Mouse (Mus musculus): ENCODE measurements around the gene Dcakd. TPM values are rescaled to one million over a fixed set of nuclear protein-coding genes. Genes with fewer than 3 reads are reported as not detected.
"Not testable (repeated sequence)": the region's sequence is repeated elsewhere in the genome, so short reads cannot be mapped to it uniquely, and the experiment has no call there.

The Dcakd gene
- total RNA-seq, 2 experiments from 2014 or later = 69.0 to 73.1 TPM

DNA sequence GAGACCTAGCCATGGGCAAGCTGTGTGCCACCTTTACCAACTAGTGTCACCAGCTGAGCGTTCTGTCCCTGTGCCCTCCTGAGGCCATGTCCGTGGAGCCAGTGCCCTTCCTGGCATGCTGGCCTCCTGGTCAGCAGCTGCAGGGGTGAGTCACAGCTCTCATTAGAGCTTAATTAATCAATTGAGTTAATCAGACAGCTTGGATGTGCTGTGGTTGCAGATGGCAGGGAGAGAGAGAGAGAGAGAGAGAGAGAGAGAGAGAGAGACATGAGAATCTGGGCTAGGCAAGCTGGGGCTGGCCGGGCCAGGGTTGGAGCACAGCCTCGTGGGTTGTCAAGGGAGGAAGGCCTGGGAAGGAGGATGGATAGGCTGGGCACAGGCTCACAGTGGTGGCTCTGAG is 43.5 kb downstream of the Dcakd start:
- DNase-seq (ENCODE audit: low spot score in 2 of 2) = no peak

DNA sequence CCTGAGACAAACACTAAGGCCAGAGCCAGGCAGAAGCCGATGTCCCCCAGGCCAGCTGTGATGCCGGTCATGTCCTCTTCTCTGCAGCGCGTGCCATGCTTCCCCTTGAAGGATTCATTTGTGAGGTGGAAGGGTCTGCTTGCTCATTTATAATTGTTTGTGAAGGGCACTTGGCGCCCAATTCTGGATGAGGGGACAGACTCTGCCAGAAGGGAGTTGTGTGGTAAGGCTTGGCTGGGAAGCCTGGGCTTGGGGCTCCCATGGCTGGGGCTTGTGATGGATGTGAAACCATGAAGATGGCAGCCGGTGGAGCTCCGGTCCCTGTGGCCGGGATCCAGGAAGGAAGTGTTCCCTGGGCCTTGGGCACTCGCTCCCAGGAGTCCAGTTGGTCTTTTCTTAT is 44.0 kb downstream of the Dcakd start:
- no peak for DNase-seq (ENCODE audit: low spot score in 2 of 2)

- DNase-seq (ENCODE audit: low spot score in 2 of 2) = no peak
These were observed 46.8 kb downstream of the Dcakd start for GRCm38 (mm10) chr11:102981151-102981890.

DNA sequence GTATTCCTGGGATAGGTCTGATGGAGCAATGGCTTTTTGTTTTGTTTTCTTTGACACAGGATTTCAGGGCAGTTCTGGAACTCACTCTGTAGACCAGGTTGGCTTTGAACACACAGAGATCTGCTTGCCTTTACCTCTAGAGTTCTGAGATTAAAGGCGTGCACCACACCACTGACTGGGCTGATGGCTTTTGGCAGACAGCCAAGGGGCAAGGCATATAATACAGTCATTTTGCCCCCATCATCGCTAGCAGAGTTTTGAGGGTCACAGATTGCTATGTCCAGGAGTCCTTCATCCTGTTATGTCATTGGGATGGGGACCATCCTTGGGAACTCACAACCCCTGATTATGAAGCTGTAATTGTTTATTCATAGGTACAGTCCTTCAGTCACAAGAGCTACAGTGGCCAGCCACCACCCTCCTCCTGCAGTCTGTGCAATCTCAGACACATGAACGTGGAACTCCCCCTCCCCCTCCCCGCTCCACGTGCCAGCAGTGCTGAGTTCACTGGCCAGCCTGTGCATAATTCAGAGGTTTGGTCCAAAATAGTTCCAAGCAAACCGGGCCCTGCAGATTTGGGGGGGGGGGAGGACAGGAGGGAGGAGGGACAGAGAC is 50.0 kb downstream of the Dcakd start:
- no peak for DNase-seq (ENCODE audit: low spot score in 2 of 2)

GRCm38 (mm10) chr11:102975966-102976365 is 52.2 kb downstream of the Dcakd start:
- DNase-seq (ENCODE audit: low spot score in 2 of 2) = not testable (repeated sequence)

- no peak for DNase-seq (ENCODE audit: low spot score in 2 of 2)
These were observed 55.8 kb downstream of the Dcakd start for GRCm38 (mm10) chr11:102972326-102972725.

- no peak for DNase-seq (ENCODE audit: low spot score in 2 of 2)
These were observed 56.5 kb downstream of the Dcakd start for GRCm38 (mm10) chr11:102971604-102972003.

- no peak for DNase-seq (ENCODE audit: low spot score in 2 of 2)
These were observed 63.5 kb downstream of the Dcakd start for GRCm38 (mm10) chr11:102964547-102965091.

DNA sequence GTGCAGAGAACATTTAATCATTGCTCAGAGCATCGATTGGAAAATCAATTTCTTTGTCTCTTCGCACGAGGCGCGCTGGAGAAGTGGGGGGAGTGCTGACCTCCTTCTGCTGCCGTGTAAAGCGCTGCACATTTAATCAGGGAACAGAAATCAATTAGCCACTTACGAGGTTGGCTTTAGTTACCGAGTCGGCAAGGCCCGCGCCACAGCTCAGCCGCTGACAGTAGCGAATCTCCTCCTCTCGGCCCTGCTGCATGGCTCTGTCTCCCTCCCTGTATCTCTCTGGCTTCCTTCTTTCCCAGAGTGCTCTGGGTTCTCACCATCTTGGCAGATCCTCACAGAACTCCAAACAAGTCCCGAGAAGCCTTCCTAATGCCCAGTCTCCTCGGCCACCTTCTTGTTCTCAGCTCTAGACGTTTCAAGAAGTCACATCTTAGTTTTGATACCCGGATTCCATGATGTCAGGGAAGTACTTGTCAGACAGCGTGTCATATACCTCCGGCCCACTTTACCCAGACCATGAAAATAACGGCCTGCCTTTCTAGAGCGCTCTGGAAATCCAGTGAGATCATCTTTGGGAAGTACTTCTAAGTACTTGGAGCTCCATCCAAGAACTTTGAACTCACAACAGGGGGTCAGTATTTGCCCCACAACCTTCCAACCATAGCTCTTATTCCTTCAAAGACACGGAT is 64.1 kb downstream of the Dcakd start:
- no peak for DNase-seq (ENCODE audit: low spot score in 2 of 2)

GRCm38 (mm10) chr11:102963246-102963854 is 64.8 kb downstream of the Dcakd start:
- DNase-seq (ENCODE audit: low spot score in 2 of 2) = no peak

DNA sequence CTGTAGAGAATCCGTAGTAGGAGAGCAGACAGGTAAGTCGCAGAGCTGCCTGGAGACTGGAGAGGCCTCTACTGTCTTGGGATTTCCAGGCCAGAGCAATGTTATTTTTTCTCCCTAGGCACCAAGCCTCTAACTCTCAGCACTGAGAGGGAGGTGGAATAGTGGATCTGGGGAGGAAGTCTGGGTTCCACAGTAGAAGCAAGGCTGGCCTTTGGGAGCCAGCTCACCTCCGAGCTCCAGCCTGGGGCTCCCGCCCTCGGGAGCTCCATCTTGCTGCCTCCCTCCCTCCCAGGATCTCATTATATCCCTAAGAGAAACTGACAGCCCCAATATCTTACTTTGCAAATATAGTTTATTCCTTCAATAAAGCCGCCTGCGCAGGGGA is 65.3 kb downstream of the Dcakd start:
- DNase-seq (ENCODE audit: low spot score in 2 of 2) = no peak

DNA sequence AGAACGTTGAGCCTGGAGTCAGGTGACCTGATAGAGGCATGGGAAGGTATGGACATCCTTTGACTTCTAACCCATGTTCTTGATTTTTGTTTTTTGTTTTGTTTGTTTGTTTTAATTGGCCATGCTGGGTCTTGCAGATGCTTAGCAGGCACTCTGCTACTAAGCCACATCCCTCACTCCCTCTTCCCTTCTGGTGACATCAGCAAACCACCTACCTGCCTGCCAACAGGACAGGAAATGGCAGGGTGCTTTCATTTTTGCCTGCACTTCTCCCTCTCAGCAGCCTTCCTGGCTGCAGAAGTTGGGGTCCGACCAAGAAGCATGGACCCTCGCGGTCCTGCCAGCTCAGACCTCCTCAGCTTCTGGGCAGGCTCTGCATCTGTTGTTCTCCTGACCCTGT is 67.1 kb downstream of the Dcakd start:
- no peak for DNase-seq (ENCODE audit: low spot score in 2 of 2)

DNA sequence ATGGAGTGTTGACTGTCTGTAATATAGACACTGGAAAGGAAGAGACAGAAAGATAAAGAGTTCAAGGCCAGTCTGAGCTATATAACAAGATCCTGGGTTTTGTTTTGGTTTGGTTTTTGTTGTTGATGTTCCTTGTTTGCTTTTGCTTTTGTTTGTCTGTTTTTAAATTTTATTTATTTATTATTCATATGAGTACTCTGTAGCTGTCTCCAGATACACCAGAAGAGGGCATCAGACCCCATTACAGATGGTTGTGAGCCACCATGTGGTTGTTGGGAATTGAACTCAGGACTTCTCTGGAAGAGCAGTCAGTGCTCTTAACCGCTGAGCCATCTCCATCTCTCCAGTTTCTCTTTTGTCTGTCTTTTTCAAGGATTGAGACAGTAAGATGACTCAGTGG is 69.3 kb downstream of the Dcakd start:
- DNase-seq (ENCODE audit: low spot score in 2 of 2) = no peak

DNA sequence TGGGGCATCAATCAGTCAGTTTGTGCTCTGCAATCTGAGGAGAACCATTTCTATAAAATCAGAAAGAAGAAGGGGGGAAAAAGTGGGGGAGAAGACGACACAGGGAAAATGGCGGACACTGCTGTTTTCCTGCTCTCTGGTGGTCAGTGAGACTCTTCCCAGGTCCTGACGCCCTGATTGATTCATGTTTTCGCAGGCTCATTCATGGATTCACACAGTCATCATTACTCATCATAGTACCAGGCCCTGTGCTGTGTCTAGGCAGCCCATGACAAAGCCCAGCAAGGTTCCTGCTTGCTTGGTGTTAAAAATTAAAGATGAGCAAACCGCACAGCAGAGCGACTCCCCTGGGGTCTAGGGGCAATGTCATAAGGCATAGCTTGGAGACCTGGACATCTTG is 69.7 kb downstream of the Dcakd start:
- DNase-seq (ENCODE audit: low spot score in 2 of 2) = no peak

GRCm38 (mm10) chr11:102957692-102958091 is 70.4 kb downstream of the Dcakd start:
- no peak for DNase-seq (ENCODE audit: low spot score in 2 of 2)

DNA sequence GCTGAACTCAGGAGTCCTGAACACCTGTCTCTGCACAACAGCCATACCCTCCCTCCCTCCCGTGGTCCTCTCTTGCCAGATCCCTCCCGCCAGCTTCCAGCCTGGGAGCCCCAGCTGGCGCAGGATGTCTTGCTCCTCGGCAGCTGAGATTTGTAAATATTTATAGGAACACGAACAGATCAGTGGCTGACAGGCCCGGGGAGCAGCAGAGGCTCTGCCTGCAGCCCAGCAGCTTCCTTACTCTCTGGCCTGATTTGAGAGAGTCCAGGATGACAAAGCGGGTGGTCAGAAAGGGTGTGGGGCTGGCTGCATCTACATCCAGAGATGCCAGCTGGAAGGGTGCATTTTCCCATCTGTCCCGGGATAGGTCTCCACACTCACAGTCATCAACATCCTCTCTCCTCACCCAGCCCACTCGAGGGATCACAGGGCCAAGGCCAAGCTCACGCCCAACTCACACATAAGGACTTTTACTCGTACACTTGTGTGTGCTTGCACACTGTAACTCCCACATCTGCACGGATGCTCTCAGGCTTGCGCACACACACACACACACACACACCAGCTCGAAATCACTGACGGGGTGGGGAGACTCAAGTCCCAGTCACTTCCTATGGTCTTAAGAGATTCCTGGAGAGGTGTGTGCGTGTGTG is 71.0 kb downstream of the Dcakd start:
- DNase-seq (ENCODE audit: low spot score in 2 of 2) = peak in 1 of 2 experiments; percentile 40

DNA sequence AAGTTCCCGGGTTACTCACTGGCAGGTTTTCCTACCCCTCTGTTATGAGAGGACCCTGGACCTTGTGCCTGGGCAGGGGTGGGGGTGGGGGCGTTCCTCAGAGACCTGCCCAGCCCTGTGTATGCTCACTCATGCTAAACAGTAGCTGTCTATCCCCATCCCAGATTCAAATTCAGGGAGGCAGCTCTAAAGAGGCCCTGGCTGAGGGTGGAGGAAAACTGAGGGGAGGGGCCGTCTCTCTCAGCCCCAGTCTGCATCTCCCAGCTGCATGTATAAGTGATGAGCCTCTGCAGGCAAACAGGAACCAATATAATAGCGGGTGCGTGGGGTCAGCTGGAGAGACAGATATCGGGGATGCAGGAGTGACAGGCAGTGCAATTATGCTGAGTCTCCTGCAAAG is 75.2 kb downstream of the Dcakd start:
- DNase-seq (ENCODE audit: low spot score in 2 of 2) = no peak

- no peak for DNase-seq (ENCODE audit: low spot score in 2 of 2)
These were observed 79.8 kb downstream of the Dcakd start for GRCm38 (mm10) chr11:102948043-102948961.

DNA sequence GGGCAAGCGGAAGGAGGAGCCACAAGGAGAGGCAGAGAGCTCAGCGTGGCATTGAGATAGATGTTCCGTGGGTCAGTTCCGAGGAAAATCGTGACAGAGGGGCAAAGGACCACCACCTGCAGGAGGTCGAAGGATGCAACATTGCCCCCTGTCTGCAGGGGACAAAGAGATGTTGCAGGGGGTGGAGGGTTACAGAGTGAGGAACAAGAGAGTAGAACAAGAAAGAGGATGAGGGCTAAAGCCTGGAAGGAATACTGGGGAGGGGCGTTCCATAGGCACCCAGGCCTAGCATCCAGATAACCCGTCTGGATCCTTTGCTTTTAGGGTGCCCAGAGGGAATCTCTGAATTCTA is 81.2 kb downstream of the Dcakd start:
- DNase-seq (ENCODE audit: low spot score in 2 of 2) = no peak

All from gastrocnemius, postnatal 4 days (tissue).